Mouse (Mus musculus) MEL (cell line): Measurements from ENCODE around the gene Pxdn. TPM values are rescaled to one million over a fixed set of nuclear protein-coding genes. Genes with fewer than 3 reads are reported as not detected.

Experiments used
- DNase-seq: peaks from one replicate; pipeline ENCODE4 v3.0.0; 2011; ENCODE audit warnings: low read depth, low spot score
- H3K27ac ChIP-seq: 2 replicates; pipeline ENCODE4 v1.5.1; 2012; ENCODE audit warnings: low read depth, mild to moderate bottlenecking, control low read depth, low read length, moderate library complexity; ENCODE audit not compliant: control insufficient read depth
- H3K27me3 ChIP-seq, 2 experiments: fragments of 150-350 bp in 1 of 2; sonication (generic) in 1 of 2; 2 replicates each; pipeline ENCODE4 v1.6.1; 2012; ENCODE audit warnings: low read length in 2 of 2, mild to moderate bottlenecking in 2 of 2, improper control_type of control experiment in 1 of 2, moderate library complexity in 1 of 2; ENCODE audit not compliant: insufficient read depth in 2 of 2, control insufficient read depth in 1 of 2
- H3K36me3 ChIP-seq, 2 experiments: 2 replicates each; pipeline ENCODE4 v1.6.1; 2012 to 2014; ENCODE audit warnings: low read length in 2 of 2, improper control_type of control experiment in 1 of 2, inconsistent platforms in 1 of 2, mild to moderate bottlenecking in 1 of 2; ENCODE audit not compliant: insufficient read depth in 2 of 2, control insufficient read depth in 1 of 2
- H3K4me1 ChIP-seq, 2 experiments: fragments of 150-350 bp in 1 of 2; sonication (generic) in 1 of 2; 2 replicates each; pipeline ENCODE4 v1.6.1; 2012; ENCODE audit warnings: low read length in 2 of 2, improper control_type of control experiment in 1 of 2, mild to moderate bottlenecking in 1 of 2; ENCODE audit not compliant: insufficient read depth in 2 of 2, control insufficient read depth in 1 of 2
- H3K4me3 ChIP-seq, 2 experiments: fragments of 150-350 bp in 1 of 2; sonication (generic) in 1 of 2; 2 replicates each; pipeline ENCODE4 v1.5.1; 2012; ENCODE audit warnings: low read depth in 2 of 2, low read length in 2 of 2, mild to moderate bottlenecking in 2 of 2, moderate library complexity in 2 of 2, control low read depth in 1 of 2, improper control_type of control experiment in 1 of 2; ENCODE audit not compliant: control insufficient read depth in 1 of 2, insufficient read depth in 1 of 2
- H3K79me2 ChIP-seq: 2 replicates; pipeline ENCODE4 v1.6.1; 2012; ENCODE audit warnings: mild to moderate bottlenecking, low read length, moderate library complexity; ENCODE audit not compliant: control insufficient read depth, poor library complexity, insufficient read depth
- H3K9ac ChIP-seq: 2 replicates; pipeline ENCODE4 v1.6.1; 2012; ENCODE audit warnings: low read depth, mild to moderate bottlenecking, control low read depth, low read length, moderate library complexity; ENCODE audit not compliant: control insufficient read depth, poor library complexity, severe bottlenecking
- H3K9me3 ChIP-seq: fragments of 150-350 bp; sonication (generic); replicated peaks from 2 replicates; pipeline ENCODE4 v1.6.1; 2012; ENCODE audit warnings: mild to moderate bottlenecking, low read length, improper control_type of control experiment, moderate library complexity; ENCODE audit not compliant: insufficient read depth
- BHLHE40 ChIP-seq: IDR thresholded peaks from 2 replicates; pipeline ENCODE4 v1.6.1; 2012; ENCODE audit warnings: low read depth, mild to moderate bottlenecking, inconsistent platforms, low read length, improper control_type of control experiment, borderline replicate concordance
- CHD1 ChIP-seq: IDR thresholded peaks from 2 replicates; pipeline ENCODE4 v1.6.1; 2012; ENCODE audit warnings: low read depth, mild to moderate bottlenecking, inconsistent platforms, low read length, improper control_type of control experiment
- CTCF ChIP-seq, 3 experiments: IDR thresholded peaks in 2 of 3; conservative IDR thresholded peaks in 1 of 3; 2 replicates each; pipeline ENCODE4 v1.5.1; 2011 to 2012; ENCODE audit warnings: low read length in 3 of 3, low read depth in 2 of 3, mild to moderate bottlenecking in 2 of 3, improper control_type of control experiment in 1 of 3, inconsistent platforms in 1 of 3, mixed read lengths in 1 of 3, moderate library complexity in 1 of 3; ENCODE audit not compliant: control insufficient read depth in 1 of 3, insufficient read depth in 1 of 3, poor library complexity in 1 of 3, severe bottlenecking in 1 of 3
- E2F4 ChIP-seq: IDR thresholded peaks from 2 replicates; pipeline ENCODE4 v1.6.1; 2011; ENCODE audit warnings: low read depth, low read length, improper control_type of control experiment, borderline replicate concordance
- EP300 ChIP-seq, 2 experiments: IDR thresholded peaks; 2 replicates each; pipeline ENCODE4 v1.6.1; 2011; ENCODE audit warnings: improper control_type of control experiment in 2 of 2, low read length in 2 of 2, low read depth in 1 of 2, mild to moderate bottlenecking in 1 of 2
- ETS1 ChIP-seq: IDR thresholded peaks from 2 replicates; pipeline ENCODE4 v1.6.1; 2012; ENCODE audit warnings: low read depth, mild to moderate bottlenecking, inconsistent platforms, low read length, improper control_type of control experiment, moderate library complexity
- GABPA ChIP-seq: IDR thresholded peaks from 2 replicates; pipeline ENCODE4 v1.6.1; 2012; ENCODE audit warnings: low read depth, mild to moderate bottlenecking, inconsistent platforms, low read length, improper control_type of control experiment, moderate library complexity
- KAT2A ChIP-seq: conservative IDR thresholded peaks from 2 replicates; pipeline ENCODE4 v1.6.1; 2012; ENCODE audit warnings: low read depth, low read length, improper control_type of control experiment, inconsistent platforms
- MAX ChIP-seq: IDR thresholded peaks from 2 replicates; pipeline ENCODE4 v1.6.1; 2011; ENCODE audit warnings: low read length, improper control_type of control experiment
- MAZ ChIP-seq: IDR thresholded peaks from 2 replicates; pipeline ENCODE4 v1.6.1; 2012; ENCODE audit warnings: low read depth, mild to moderate bottlenecking, inconsistent platforms, low read length, improper control_type of control experiment
- MEF2A ChIP-seq: IDR thresholded peaks from 2 replicates; pipeline ENCODE4 v1.6.1; 2014; ENCODE audit warnings: low read depth, mild to moderate bottlenecking, inconsistent platforms, low read length, improper control_type of control experiment; ENCODE audit not compliant: poor library complexity, insufficient replicate concordance, severe bottlenecking; ENCODE audit errors: extremely low read depth
- MXI1 ChIP-seq: IDR thresholded peaks from 2 replicates; pipeline ENCODE4 v1.6.1; 2011; ENCODE audit warnings: mild to moderate bottlenecking, low read depth, low read length, improper control_type of control experiment
- MYC ChIP-seq: IDR thresholded peaks from 2 replicates; pipeline ENCODE4 v1.6.1; 2011; ENCODE audit warnings: low read depth, mild to moderate bottlenecking, low read length, improper control_type of control experiment, moderate library complexity
- SIN3A ChIP-seq: IDR thresholded peaks from 2 replicates; pipeline ENCODE4 v1.6.1; 2012; ENCODE audit warnings: low read length, improper control_type of control experiment, inconsistent platforms
- SMC3 ChIP-seq: IDR thresholded peaks from 2 replicates; pipeline ENCODE4 v1.6.1; 2011; ENCODE audit warnings: low read depth, low read length, improper control_type of control experiment
- TAL1 ChIP-seq: IDR thresholded peaks from 2 replicates; pipeline ENCODE4 v1.6.1; 2012; ENCODE audit warnings: mild to moderate bottlenecking, inconsistent platforms, low read length, moderate library complexity, mixed read lengths
- TBP ChIP-seq: IDR thresholded peaks from 2 replicates; pipeline ENCODE4 v1.8.0; 2011; ENCODE audit warnings: low read depth, low read length, improper control_type of control experiment
- USF1 ChIP-seq: IDR thresholded peaks from 2 replicates; pipeline ENCODE4 v1.6.1; 2014; ENCODE audit warnings: low read depth, mild to moderate bottlenecking, inconsistent platforms, low read length, improper control_type of control experiment, moderate library complexity
- polyA plus RNA-seq, 2 experiments: library from polyadenylated mRNA; stranded (reverse) in 1 of 2; unstranded in 1 of 2; fragments of >175 nt in 1 of 2; fragments of >200 nt in 1 of 2; gene quantifications; 2 replicates each; pipeline versions ENCODE4 v1.2.1 to v1.2.4; 2012; ENCODE audit warnings: low replicate concordance in 2 of 2, low read depth in 1 of 2; ENCODE audit not compliant: insufficient read length in 2 of 2, insufficient read depth in 1 of 2, missing spikeins in 1 of 2
- total RNA-seq: library from RNA; depleted of rRNA; stranded (reverse); fragments of 300-350 nt; gene quantifications from 2 replicates; pipeline ENCODE4 v1.2.3, GENCODE M21; 2012

Pxdn gene
- total and polyA plus RNA-seq, 3 experiments = not detected

- no peak for DNase-seq
- no peaks in the 10 kb centered on the region for H3K79me2 ChIP-seq
- H3K4me3 ChIP-seq = no peak overlapping the region
- no peaks in the 10 kb centered on the region for H3K27me3 ChIP-seq
- H3K4me1 ChIP-seq = no peaks in the 10 kb centered on the region
- H3K27ac ChIP-seq = no peak overlapping the region
- H3K36me3 ChIP-seq = no peaks in the 10 kb centered on the region
- H3K9ac ChIP-seq = no peak overlapping the region
- no peaks in the 10 kb centered on the region for H3K9me3 ChIP-seq
- TF ChIP-seq E2F4 = no peak
- no peak for TF ChIP-seq EP300 (IDR thresholded peaks at IDR 0.05; ENCODE audit: low read depth in 1 of 2, low read length in 2 of 2)
- TF ChIP-seq MEF2A = no peak
- no peak for TF ChIP-seq USF1
- TF ChIP-seq GABPA = no peak
- TF ChIP-seq, all 39 proteins: peak for 0
Measured at GRCm38 (mm10) chr12:29926896-29927295, 10.5 kb upstream of the Pxdn start.

DNA sequence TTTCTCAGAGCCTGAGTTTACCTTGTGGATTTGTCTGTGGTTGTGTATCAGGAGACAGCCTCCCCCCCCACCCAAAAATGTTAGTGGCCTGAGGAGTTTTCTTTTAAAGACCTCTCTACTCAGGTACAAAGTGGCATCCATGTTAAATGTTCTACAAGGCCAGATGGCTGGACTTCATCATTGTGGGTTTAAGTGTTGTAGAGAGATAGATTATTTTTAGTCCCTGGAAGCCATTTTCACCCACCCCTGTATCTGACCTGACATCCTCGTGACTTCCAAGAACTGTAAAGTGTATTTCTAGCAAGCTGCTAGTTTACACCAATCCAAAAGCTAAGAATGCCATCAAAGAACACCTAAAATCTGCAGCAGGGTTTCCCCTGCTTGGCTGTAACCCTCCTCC, 6.8 kb upstream of the Pxdn start:
- no peaks in the 10 kb centered on the region for H3K27me3 ChIP-seq
- no peak overlapping the region for H3K9ac ChIP-seq
- H3K79me2 ChIP-seq = no peaks in the 10 kb centered on the region
- no peaks in the 10 kb centered on the region for H3K9me3 ChIP-seq
- no peak overlapping the region for H3K27ac ChIP-seq
- H3K36me3 ChIP-seq = no peaks in the 10 kb centered on the region
- TF ChIP-seq EP300 (IDR thresholded peaks at IDR 0.05; ENCODE audit: low read depth in 1 of 2, low read length in 2 of 2) (no peak), TAL1 (no peak), MAZ (no peak), BHLHE40 (no peak), MXI1 (no peak), CHD1 (no peak), SIN3A (no peak), ETS1 (no peak), MYC (no peak), TBP (no peak), SMC3 (no peak), MAX (no peak), CTCF (IDR thresholded peaks at IDR 0.05 in 2 of 3, conservative IDR thresholded peaks at IDR 0.05 in 1 of 3; ENCODE audit: control insufficient read depth in 1 of 3, insufficient read depth in 1 of 3, low read depth in 2 of 3, low read length in 3 of 3, poor library complexity in 1 of 3, severe bottlenecking in 1 of 3) (no peak), KAT2A (no peak), E2F4 (no peak)
- TF ChIP-seq, all 39 proteins: peak for 0
- no peak for DNase-seq
- H3K4me3 ChIP-seq = no peak overlapping the region
- H3K4me1 ChIP-seq = no peaks in the 10 kb centered on the region
